Mouse (Mus musculus) limb, embryonic 12.5 days (tissue): ENCODE results near the gene Rpl36a-ps1. TPM values are rescaled to one million over a fixed set of nuclear protein-coding genes. Genes with fewer than 3 reads are reported as not detected.
"Not testable (repeated sequence)": the region's sequence is repeated elsewhere in the genome, so short reads cannot be mapped to it uniquely, and the experiment has no call there.

Experiments used
- ATAC-seq: fragments of 200-750 bp; cut with Nextera tagmentation; 2 replicates; pipeline ENCODE4 v1.8.0; 2017; ENCODE audit warnings: low read depth, moderate TSS enrichment; ENCODE audit not compliant: insufficient number of reproducible peaks, insufficient read depth, low FRiP score, low TSS enrichment
- H3K27ac ChIP-seq: fragments of 300-500 bp; sonication (generic); 2 replicates; pipeline ENCODE4 v1.5.1; 2016; ENCODE audit warnings: mild to moderate bottlenecking, moderate library complexity
- H3K27me3 ChIP-seq: fragments of 300-500 bp; sonication (generic); 2 replicates; pipeline ENCODE4 v1.6.1; 2016; ENCODE audit warnings: mild to moderate bottlenecking, moderate library complexity
- H3K36me3 ChIP-seq: fragments of 300-500 bp; sonication (generic); 2 replicates; pipeline ENCODE4 v1.6.1; 2016; ENCODE audit warnings: mild to moderate bottlenecking, moderate library complexity
- H3K4me1 ChIP-seq: fragments of 300-500 bp; sonication (generic); replicated peaks from 2 replicates; pipeline ENCODE4 v1.6.1; 2016
- H3K4me2 ChIP-seq: fragments of 300-500 bp; sonication (generic); 2 replicates; pipeline ENCODE4 v1.6.1; 2016; ENCODE audit warnings: mild to moderate bottlenecking, moderate library complexity
- H3K4me3 ChIP-seq: fragments of 300-500 bp; sonication (generic); replicated peaks from 2 replicates; pipeline ENCODE4 v1.5.1; 2016; ENCODE audit warnings: mild to moderate bottlenecking
- H3K9ac ChIP-seq: fragments of 300-500 bp; sonication (generic); replicated peaks from 2 replicates; pipeline ENCODE4 v1.6.1; 2016; ENCODE audit warnings: mild to moderate bottlenecking, moderate library complexity
- H3K9me3 ChIP-seq: fragments of 300-500 bp; sonication (generic); 2 replicates; pipeline ENCODE4 v1.6.1; 2016; ENCODE audit warnings: mild to moderate bottlenecking, moderate library complexity
- WGBS: fragments of 180-500 bp; shearing (Covaris S2); methylation state at CpG from one replicate; pipeline ENCODE4 v1.1.7; 2016; 5-methylcytosine and 5-hydroxymethylcytosine counted together
- polyA plus RNA-seq: library from polyadenylated mRNA; unstranded; fragments of >200 nt; fragmentation: Nextera tagmentation; extraction: Ambion mirVana; gene quantifications from 2 replicates; pipeline ENCODE4 v1.2.1, GENCODE M21; 2016

Rpl36a-ps1 gene
- 2.6 and 3.4 TPM in 2 replicates for polyA plus RNA-seq

- Histone ChIP-seq H3K27ac (no peak within 1 kb of the TSS), H3K9me3 (no peaks in the 10 kb centered on the region; the same call in 1 of the 2 replicates), H3K4me3 (no peak within 1 kb of the TSS), H3K4me2 (no peak within 1 kb of the TSS), H3K9ac (no peak within 1 kb of the TSS), H3K4me1 (peaks cover 5% of the 10 kb centered on the region; the same call in 1 of the 2 replicates), H3K27me3 (no peaks in the 10 kb centered on the region), H3K36me3 (no peaks in the 10 kb centered on the region)
- WGBS = 95% methylated on average over 7 of the region's 7 CpGs
- ATAC-seq = no peak
Measured at GRCm38 (mm10) chr14:98994218-98994617, at the start of gene Rpl36a-ps1. Gene Rpl36a-ps1, minus strand, starts transcription at chr14:98994318.

- WGBS = 52% methylated on average over 1 of the region's 1 CpGs
- Histone ChIP-seq H3K4me1 (peaks cover 30% of the 10 kb centered on the region), H3K27me3 (no peaks in the 10 kb centered on the region), H3K4me3 (peak overlapping the region; percentile 92), H3K36me3 (peaks cover 12% of the 10 kb centered on the region; the same call in 1 of the 2 replicates), H3K4me2 (peak overlapping the region; percentile 70), H3K9ac (0 out of 2 replicates have a peak overlapping the region, but pooled peaks have one; percentile 4), H3K9me3 (no peaks in the 10 kb centered on the region), H3K27ac (no peak overlapping the region)
- ATAC-seq = no peak
Measured at GRCm38 (mm10) chr14:99043499-99043898, 49.4 kb upstream of the Rpl36a-ps1 start.

GRCm38 (mm10) chr14:99041416-99041815, 47.3 kb upstream of the Rpl36a-ps1 start:
- Histone ChIP-seq H3K36me3 (peaks cover 24% of the 10 kb centered on the region), H3K4me1 (peaks cover 23% of the 10 kb centered on the region), H3K4me3 (no peak overlapping the region), H3K9me3 (no peaks in the 10 kb centered on the region), H3K4me2 (no peak overlapping the region), H3K27ac (no peak overlapping the region), H3K27me3 (no peaks in the 10 kb centered on the region), H3K9ac (no peak overlapping the region)
- WGBS = 75% methylated on average over 4 of the region's 4 CpGs
- no peak for ATAC-seq

DNA sequence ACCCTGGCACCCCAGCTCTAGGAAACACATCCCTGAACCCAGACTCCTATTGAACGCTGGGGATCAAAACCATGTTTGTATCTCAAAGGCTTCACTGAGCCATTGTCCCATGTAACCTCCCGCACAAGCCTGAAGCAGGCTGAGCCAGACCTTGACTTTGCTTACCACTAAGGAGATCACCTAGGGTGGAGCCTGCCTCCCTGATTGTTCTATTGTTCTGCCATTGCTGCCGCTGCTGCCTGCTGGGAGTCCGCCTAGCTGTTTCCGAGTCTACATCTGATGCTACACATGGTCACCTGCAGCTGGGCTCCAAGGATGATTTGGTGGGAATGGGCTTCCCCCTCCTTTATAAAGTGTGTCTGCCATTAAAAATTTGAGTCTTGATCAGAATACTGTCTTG, 45.2 kb upstream of the Rpl36a-ps1 start:
- not testable (repeated sequence) for H3K9ac ChIP-seq, H3K9me3 ChIP-seq, H3K4me2 ChIP-seq, ATAC-seq, H3K27ac ChIP-seq, H3K27me3 ChIP-seq, H3K4me3 ChIP-seq
- 82% methylated on average over 5 of the region's 5 CpGs for WGBS
- peaks cover 34% of the 10 kb centered on the region for H3K36me3 ChIP-seq
- peaks cover 19% of the 10 kb centered on the region for H3K4me1 ChIP-seq

DNA sequence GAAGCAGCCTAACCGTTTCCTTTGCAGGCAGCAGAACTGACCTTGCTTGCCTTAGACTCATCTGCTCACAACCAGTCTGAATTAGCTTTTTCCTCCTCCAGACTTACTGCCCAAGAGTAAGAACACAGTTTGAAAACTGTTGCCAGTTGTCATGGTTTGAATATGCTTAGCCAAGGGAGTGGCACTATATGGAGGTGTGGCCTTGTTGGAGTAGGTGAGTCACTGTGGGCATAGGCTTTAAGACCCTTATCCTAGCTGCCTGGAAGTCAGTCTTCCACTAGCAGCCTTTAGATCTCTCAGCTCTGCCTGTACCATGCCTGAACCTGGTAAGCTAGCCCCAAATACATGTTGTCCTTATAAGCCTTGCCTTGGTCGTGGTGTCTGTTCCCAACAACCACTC, 43.6 kb upstream of the Rpl36a-ps1 start:
- Histone ChIP-seq H3K9me3 (no peaks in the 10 kb centered on the region), H3K4me2 (no peak overlapping the region), H3K27me3 (no peaks in the 10 kb centered on the region), H3K4me3 (no peak overlapping the region), H3K4me1 (peaks cover 9% of the 10 kb centered on the region; the same call in 1 of the 2 replicates), H3K27ac (no peak overlapping the region), H3K9ac (no peak overlapping the region), H3K36me3 (peaks cover 40% of the 10 kb centered on the region)
- no peak for ATAC-seq
- 83% methylated on average over 2 of the region's 2 CpGs for WGBS

DNA sequence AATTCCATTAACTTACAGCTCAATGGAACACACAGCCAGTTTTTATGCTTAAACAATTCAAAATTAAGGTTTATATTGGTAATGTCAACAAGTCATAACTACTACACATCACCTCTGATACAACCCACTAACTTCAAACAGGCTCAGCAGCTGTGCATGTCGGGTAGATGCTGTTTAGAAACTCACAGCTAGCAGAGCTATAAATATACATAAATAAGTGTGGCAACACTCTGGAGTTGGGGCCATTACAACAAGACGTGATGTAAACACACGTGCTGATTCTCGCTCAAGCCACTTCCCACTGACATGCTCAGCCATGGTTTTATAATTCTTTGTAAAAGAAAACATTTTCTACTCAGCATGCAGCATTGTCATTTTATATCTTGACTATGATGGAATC, 41.9 kb upstream of the Rpl36a-ps1 start:
- Histone ChIP-seq H3K36me3 (peaks cover 46% of the 10 kb centered on the region), H3K9me3 (no peaks in the 10 kb centered on the region)

DNA sequence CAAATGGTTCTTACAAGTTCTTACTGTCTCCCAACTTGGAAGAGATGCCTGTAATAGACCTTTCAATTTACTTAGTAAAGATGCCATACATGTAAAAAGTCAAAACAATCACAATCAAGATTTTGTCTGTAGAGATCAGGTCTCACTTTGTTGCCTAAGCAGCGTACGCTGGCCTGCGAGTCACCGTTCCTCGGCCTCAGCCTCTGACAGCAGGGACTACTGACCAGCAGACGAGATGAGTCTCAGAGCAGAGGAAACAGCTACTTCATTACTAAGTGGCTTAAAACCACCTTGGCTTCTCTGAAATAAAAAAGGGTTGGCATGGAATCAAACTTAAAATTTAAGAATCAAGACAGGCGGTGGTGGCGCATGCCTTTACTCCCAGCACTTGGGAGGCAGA, 40.7 kb upstream of the Rpl36a-ps1 start:
- WGBS = 92% methylated on average over 8 of the region's 8 CpGs
- peaks cover 43% of the 10 kb centered on the region for H3K36me3 ChIP-seq
- not testable (repeated sequence) for H3K9ac ChIP-seq, H3K4me2 ChIP-seq, ATAC-seq, H3K27ac ChIP-seq, H3K4me1 ChIP-seq, H3K27me3 ChIP-seq, H3K9me3 ChIP-seq, H3K4me3 ChIP-seq

More for the DNA sequence above, 41.9 kb upstream of the Rpl36a-ps1 start:
- H3K4me3 ChIP-seq = no peak overlapping the region
- H3K4me1 ChIP-seq = no peaks in the 10 kb centered on the region; the same call in 1 of the 2 replicates
- WGBS = 73% methylated on average over 4 of the region's 4 CpGs
- H3K27me3 ChIP-seq = no peaks in the 10 kb centered on the region
- H3K4me2 ChIP-seq = no peak overlapping the region
- no peak overlapping the region for H3K27ac ChIP-seq
- no peak for ATAC-seq
- no peak overlapping the region for H3K9ac ChIP-seq

DNA sequence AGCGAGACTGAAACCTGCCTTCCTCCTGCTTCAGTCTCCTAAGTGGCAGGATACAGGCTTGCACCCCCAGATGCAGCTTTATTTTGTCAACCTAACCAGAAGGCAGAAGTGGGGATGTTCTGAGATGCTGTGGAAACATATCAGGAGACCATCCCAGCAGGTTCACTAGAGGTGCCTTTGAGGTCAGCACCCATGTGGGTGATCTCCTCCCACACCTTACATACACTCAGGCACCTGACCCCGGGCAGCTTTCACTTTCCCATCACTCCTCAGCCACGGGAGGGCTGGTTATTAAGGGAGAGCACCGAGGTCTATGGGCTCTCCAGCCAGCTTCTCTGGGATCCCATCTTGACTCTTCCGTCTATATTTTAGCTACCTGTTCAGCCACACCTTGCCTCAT, 38.5 kb upstream of the Rpl36a-ps1 start:
- no peak for ATAC-seq
- Histone ChIP-seq H3K4me2 (no peak overlapping the region), H3K4me1 (no peaks in the 10 kb centered on the region), H3K9me3 (no peaks in the 10 kb centered on the region), H3K36me3 (peaks cover 25% of the 10 kb centered on the region), H3K9ac (no peak overlapping the region), H3K4me3 (no peak overlapping the region), H3K27me3 (no peaks in the 10 kb centered on the region), H3K27ac (no peak overlapping the region)
- WGBS = 73% methylated on average over 5 of the region's 5 CpGs

GRCm38 (mm10) chr14:99031337-99031873, 37.3 kb upstream of the Rpl36a-ps1 start:
- Histone ChIP-seq H3K27me3 (no peaks in the 10 kb centered on the region), H3K36me3 (peaks cover 21% of the 10 kb centered on the region), H3K4me1 (no peaks in the 10 kb centered on the region), H3K9ac (no peak overlapping the region), H3K4me2 (no peak overlapping the region), H3K4me3 (no peak overlapping the region), H3K9me3 (no peaks in the 10 kb centered on the region), H3K27ac (no peak overlapping the region)
- no peak for ATAC-seq
- WGBS = 81% methylated on average over 5 of the region's 5 CpGs

GRCm38 (mm10) chr14:99029987-99030386, 35.9 kb upstream of the Rpl36a-ps1 start:
- Histone ChIP-seq H3K27me3 (no peaks in the 10 kb centered on the region), H3K4me1 (no peaks in the 10 kb centered on the region), H3K27ac (no peak overlapping the region), H3K9ac (no peak overlapping the region), H3K9me3 (no peaks in the 10 kb centered on the region), H3K36me3 (peaks cover 14% of the 10 kb centered on the region), H3K4me3 (no peak overlapping the region), H3K4me2 (no peak overlapping the region)
- WGBS = 86% methylated on average over 5 of the region's 5 CpGs
- no peak for ATAC-seq

DNA sequence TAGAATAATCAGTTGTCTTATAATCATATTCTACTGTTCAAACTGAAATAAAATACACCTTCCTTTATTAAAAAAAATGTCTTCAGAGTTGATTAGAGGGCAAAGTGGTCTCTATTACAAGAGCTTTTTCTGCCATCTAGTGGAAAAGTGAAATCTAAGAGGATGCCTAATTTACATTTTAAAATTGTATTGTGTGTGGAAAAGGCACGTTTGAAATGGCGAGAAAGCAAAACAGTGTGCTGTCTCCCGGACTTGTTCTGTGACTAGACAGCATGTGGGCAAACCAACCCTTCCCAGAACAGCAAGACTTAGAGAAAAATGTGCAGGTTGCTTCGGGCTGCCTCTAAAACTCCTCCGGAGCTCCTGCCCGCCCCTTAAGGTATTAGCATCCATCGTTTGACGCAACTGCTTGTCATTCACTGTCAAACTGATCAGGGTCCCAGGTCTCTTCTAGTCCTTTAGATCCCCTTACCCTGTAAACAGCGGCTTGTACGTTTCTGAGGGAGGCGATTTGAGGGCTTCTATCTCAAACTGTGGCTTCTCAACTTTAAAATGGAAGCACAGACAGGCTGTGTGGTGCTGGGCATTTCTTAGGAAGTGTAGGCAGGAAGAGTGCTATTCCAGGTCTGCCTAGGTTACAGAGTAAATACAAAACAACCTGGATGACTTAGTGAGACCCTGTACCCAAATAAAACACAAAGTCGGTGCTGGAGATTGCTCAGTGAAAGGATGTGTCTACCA, 28.4 kb upstream of the Rpl36a-ps1 start:
- Histone ChIP-seq H3K36me3 (no peaks in the 10 kb centered on the region), H3K27ac (no peak overlapping the region), H3K4me1 (no peaks in the 10 kb centered on the region), H3K27me3 (no peaks in the 10 kb centered on the region), H3K4me2 (peak overlapping the region; percentile 48), H3K9me3 (no peaks in the 10 kb centered on the region), H3K4me3 (peak overlapping the region; percentile 20), H3K9ac (0 out of 2 replicates have a peak overlapping the region, but pooled peaks have one; percentile 32)
- no peak for ATAC-seq
- WGBS = 50% methylated on average over 12 of the region's 12 CpGs
